Mouse (Mus musculus) small intestine, adult 2 months (tissue): ENCODE measurements at regions not wholly inside any gene's neighbourhood (a gene's known extent, or its start where the extent isn't known, plus 50 kb on each side); places are given as distances from the start of the nearest gene placed in this dataset.

Experiments used
- H3K27ac ChIP-seq: fragments of 200-500 bp; 2 replicates; pipeline ENCODE4 v1.5.1; 2012; ENCODE audit warnings: low read depth, low read length, control low read depth, inconsistent platforms; ENCODE audit not compliant: insufficient read depth
- H3K27me3 ChIP-seq: fragments of 200-500 bp; 2 replicates; pipeline ENCODE4 v1.6.1; 2012; ENCODE audit warnings: mild to moderate bottlenecking, moderate library complexity, low read length, inconsistent platforms; ENCODE audit not compliant: control insufficient read depth, insufficient read depth
- H3K36me3 ChIP-seq: fragments of 200-500 bp; 2 replicates; pipeline ENCODE4 v1.6.1; 2012; ENCODE audit warnings: mild to moderate bottlenecking, low read length, control low read depth, inconsistent platforms; ENCODE audit not compliant: control insufficient read depth, insufficient read depth
- H3K4me1 ChIP-seq: fragments of 200-500 bp; 2 replicates; pipeline ENCODE4 v1.6.1; 2012; ENCODE audit warnings: low read length, inconsistent platforms, mixed read lengths; ENCODE audit not compliant: control insufficient read depth, insufficient read depth, insufficient read length
- H3K4me3 ChIP-seq: fragments of 200-500 bp; 2 replicates; pipeline ENCODE4 v1.5.1; 2012; ENCODE audit warnings: low read depth, mild to moderate bottlenecking, control low read depth, inconsistent platforms, low read length, moderate library complexity
- CTCF ChIP-seq: fragments of 200-500 bp; IDR thresholded peaks from 2 replicates; pipeline ENCODE4 v1.5.1; 2012; ENCODE audit warnings: low read depth, mild to moderate bottlenecking, control low read depth, inconsistent platforms, low read length, moderate library complexity, mixed read lengths; ENCODE audit not compliant: insufficient replicate concordance, insufficient read length; ENCODE audit errors: extremely low read depth
- POLR2A ChIP-seq: fragments of 200-500 bp; IDR thresholded peaks from 2 replicates; pipeline ENCODE4 v1.6.1; 2012; ENCODE audit warnings: low read depth, mild to moderate bottlenecking, control low read depth, inconsistent platforms, low read length, moderate library complexity
- WGBS: fragments of 180-500 bp; shearing (Covaris S2); methylation state at CpG from one replicate; pipeline ENCODE4 v1.1.7; 2018; 5-methylcytosine and 5-hydroxymethylcytosine counted together

GRCm38 (mm10) chr3:105209164-105209563 lies 142.5 kb downstream of the 4930564D02Rik start:
- Histone ChIP-seq H3K4me3 (no peak overlapping the region), H3K27me3 (no peaks in the 10 kb centered on the region), H3K4me1 (no peaks in the 10 kb centered on the region), H3K36me3 (no peaks in the 10 kb centered on the region), H3K27ac (no peak overlapping the region)
- TF ChIP-seq POLR2A: no peak
- TF ChIP-seq CTCF: no peak
- WGBS: 63% methylated on average over 5 of the region's 5 CpGs

GRCm38 (mm10) chr3:105211023-105211422 lies 144.4 kb downstream of the 4930564D02Rik start:
- H3K27me3 ChIP-seq: no peaks in the 10 kb centered on the region
- whole genome bisulfite sequencing: 88% methylated on average over 1 of the region's 1 CpGs
- H3K4me3 ChIP-seq: no peak overlapping the region
- no peaks in the 10 kb centered on the region for H3K36me3 ChIP-seq
- no peak for TF ChIP-seq POLR2A
- no peak for TF ChIP-seq CTCF
- no peak overlapping the region for H3K27ac ChIP-seq
- no peaks in the 10 kb centered on the region for H3K4me1 ChIP-seq

- Histone ChIP-seq H3K27me3 (no peaks in the 10 kb centered on the region), H3K27ac (no peak overlapping the region), H3K36me3 (no peaks in the 10 kb centered on the region), H3K4me3 (no peak overlapping the region), H3K4me1 (no peaks in the 10 kb centered on the region)
- TF ChIP-seq CTCF (no peak), POLR2A (no peak)
- whole genome bisulfite sequencing: 60% methylated on average over 3 of the region's 3 CpGs
Measured at GRCm38 (mm10) chr3:105211726-105212125, 145.1 kb downstream of the 4930564D02Rik start.

GRCm38 (mm10) chr3:105214867-105215266 lies 148.2 kb downstream of the 4930564D02Rik start:
- Histone ChIP-seq H3K4me3 (no peak overlapping the region), H3K27me3 (no peaks in the 10 kb centered on the region), H3K27ac (no peak overlapping the region), H3K36me3 (no peaks in the 10 kb centered on the region), H3K4me1 (no peaks in the 10 kb centered on the region)
- 25% methylated on average over 4 of the region's 4 CpGs for WGBS
- TF ChIP-seq CTCF (no peak), POLR2A (no peak)

GRCm38 (mm10) chr3:105215729-105216128 lies 149.1 kb downstream of the 4930564D02Rik start:
- Histone ChIP-seq H3K27ac (no peak overlapping the region), H3K4me1 (no peaks in the 10 kb centered on the region), H3K36me3 (no peaks in the 10 kb centered on the region), H3K4me3 (no peak overlapping the region), H3K27me3 (no peaks in the 10 kb centered on the region)
- 63% methylated on average over 7 of the region's 7 CpGs for WGBS
- no peak for TF ChIP-seq CTCF
- no peak for TF ChIP-seq POLR2A

- no peaks in the 10 kb centered on the region for H3K36me3 ChIP-seq
- H3K27me3 ChIP-seq: no peaks in the 10 kb centered on the region
- H3K4me3 ChIP-seq: no peak overlapping the region
- H3K4me1 ChIP-seq: no peaks in the 10 kb centered on the region
- 36% methylated on average over 3 of the region's 3 CpGs for WGBS
- TF ChIP-seq CTCF (no peak), POLR2A (no peak)
- H3K27ac ChIP-seq: no peak overlapping the region
Measured at GRCm38 (mm10) chr3:105219630-105220029, 153.0 kb downstream of the 4930564D02Rik start.

GRCm38 (mm10) chr3:105220641-105221040 lies 154.0 kb downstream of the 4930564D02Rik start:
- no peak for TF ChIP-seq CTCF
- no peak for TF ChIP-seq POLR2A
- Histone ChIP-seq H3K4me1 (no peaks in the 10 kb centered on the region), H3K4me3 (no peak overlapping the region), H3K27ac (no peak overlapping the region), H3K36me3 (no peaks in the 10 kb centered on the region), H3K27me3 (no peaks in the 10 kb centered on the region)
- WGBS: 53% methylated on average over 1 of the region's 1 CpGs

DNA sequence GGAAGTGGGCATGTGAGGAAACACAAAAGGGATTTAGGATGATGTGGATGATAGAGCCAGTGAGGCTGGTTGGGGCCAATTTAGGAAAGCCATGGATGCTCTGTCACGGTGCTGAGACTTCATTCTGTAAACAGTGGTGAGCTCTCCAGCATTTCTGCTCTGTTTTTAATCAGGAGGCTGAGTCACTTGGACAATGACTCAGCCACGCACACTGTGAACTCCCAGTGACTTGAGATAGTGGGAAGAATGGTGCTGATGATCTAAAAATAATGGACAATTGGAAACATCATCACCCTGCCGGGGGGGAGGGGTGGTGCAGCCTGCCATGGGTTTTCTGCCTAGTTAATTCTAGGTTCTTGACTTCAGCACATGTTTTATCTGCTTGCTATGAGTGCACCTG lies 156.3 kb downstream of the 4930564D02Rik start:
- H3K27me3 ChIP-seq: no peaks in the 10 kb centered on the region
- H3K4me1 ChIP-seq: no peaks in the 10 kb centered on the region
- H3K27ac ChIP-seq: no peak overlapping the region
- WGBS: 48% methylated on average over 3 of the region's 3 CpGs
- TF ChIP-seq CTCF: no peak
- TF ChIP-seq POLR2A: no peak
- H3K36me3 ChIP-seq: no peaks in the 10 kb centered on the region
- no peak overlapping the region for H3K4me3 ChIP-seq
